Mouse (Mus musculus): Measurements from ENCODE around the gene Col8a2.

DNA sequence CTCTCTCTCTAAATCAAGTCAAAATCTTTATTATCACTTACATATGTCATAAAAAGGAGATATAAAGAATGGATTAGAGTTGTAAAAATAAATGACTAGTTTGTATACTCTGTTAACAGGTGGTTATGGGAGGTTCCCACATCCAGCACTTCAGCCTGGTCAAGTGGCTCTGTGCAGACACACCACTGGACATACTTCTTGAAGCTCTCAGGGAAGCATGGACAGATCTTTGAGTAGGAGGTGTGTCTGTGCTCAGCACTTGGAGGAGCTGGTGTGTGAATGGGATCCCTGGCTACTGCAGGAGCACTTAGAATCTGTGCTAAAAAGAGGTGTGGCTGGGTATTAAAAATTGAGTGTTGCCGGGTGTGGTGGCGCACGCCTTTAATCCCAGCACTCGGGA, 43.7 kb downstream of the Col8a2 start:
- TF ChIP-seq CTCF (IDR thresholded peaks at IDR 0.05; ENCODE audit: low read depth, low read length) (no peak), TAL1 (conservative IDR thresholded peaks at IDR 0.05; ENCODE audit: low read depth, low read length) (no peak), GATA1 (IDR thresholded peaks at IDR 0.05; ENCODE audit: borderline replicate concordance, low read length) (no peak), POLR2AphosphoS5 (IDR thresholded peaks at IDR 0.05; ENCODE audit: insufficient replicate concordance, low read depth, low read length) (no peak), GATA2 (IDR thresholded peaks at IDR 0.05; ENCODE audit: borderline replicate concordance, low read depth, low read length) (no peak)
